Mouse (Mus musculus): ENCODE measurements around the gene Jarid2.

Gene Jarid2

DNA sequence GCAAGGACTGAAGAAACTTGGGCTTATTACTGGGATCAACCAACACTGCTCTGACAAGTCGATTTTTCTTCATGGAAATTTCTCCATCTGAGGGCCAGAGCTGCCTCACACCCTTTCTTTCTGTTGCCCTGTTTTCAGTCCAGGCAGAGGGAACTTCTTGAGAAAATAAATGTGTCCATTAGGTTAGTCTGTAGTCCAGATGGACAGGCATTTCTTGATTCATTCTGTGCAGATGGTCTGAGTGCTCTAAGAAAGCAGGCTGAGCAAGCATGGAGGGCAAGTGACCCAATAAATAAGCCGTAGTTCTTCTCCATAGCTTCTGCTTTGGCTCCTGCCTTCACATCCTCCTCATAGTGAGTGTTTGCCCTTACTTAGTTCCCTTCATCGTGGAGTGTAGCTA is 46.1 kb downstream of the Jarid2 start:
- no peak for DNase-seq (ENCODE audit: low spot score in 2 of 2)

- DNase-seq (ENCODE audit: low spot score in 2 of 2), result no peak
Observed at GRCm38 (mm10) chr13:44780506-44780905, 51.2 kb downstream of the Jarid2 start.

DNA sequence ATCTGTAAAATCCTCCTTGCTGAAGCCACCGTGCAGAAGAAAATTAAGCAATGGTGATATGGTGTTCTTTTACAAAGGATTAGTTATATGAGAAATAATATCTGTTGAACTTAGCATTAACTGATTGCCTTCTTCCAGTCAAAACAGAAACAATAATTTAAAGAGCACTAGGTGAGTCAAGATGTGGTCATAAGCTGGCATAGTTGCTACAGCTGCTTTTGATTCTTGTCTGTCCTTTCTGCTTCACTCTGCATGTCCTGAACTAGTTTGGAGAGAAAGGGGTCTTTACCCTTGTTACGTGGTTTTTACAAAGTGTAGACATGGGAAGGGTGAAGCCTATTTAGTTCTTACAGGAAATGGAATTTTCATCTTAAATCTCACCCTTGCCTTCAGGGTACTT is 51.9 kb downstream of the Jarid2 start:
- DNase-seq (ENCODE audit: low spot score in 2 of 2), result no peak

DNA sequence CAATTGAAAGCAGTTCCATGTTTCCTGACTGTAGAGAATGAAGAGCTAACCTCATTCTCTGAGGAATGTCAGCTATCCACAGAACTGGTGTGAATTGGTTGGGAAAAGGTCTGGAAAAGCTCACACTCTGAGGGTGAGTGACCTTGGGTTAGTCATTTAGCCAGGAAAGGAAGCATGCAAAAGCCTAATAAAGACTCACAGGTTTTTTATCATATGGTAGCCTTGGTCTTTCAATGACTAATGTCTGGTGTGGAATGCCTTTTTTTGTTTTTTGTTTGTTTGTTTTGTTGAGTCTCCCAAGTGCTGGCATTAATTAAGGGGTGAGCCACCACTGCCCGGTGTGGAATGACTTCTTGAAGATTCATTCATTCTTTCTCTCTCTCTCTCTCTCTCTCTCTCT is 55.3 kb downstream of the Jarid2 start:
- no peak for DNase-seq (ENCODE audit: low spot score in 2 of 2)

DNA sequence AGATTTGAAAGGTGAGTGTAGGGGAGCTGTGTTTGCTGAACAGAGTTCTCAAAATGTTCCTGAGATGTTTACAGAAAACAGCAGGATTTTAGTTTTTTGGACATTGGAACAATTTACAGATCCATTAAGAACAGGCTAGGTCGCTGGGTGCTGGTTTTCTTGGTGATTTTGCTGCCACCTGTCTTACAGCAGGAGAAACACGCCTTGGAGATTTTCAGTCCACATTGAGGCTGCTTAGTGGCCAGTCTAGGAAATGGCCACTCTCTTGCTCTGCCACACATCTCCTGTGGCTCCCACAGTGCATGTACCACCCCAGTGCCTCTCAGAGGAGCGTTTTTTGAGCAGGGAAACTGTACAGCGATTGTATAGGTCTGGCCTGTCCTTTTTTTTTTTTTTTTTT is 57.0 kb downstream of the Jarid2 start:
- peak; percentile 50 to 54 for DNase-seq (ENCODE audit: low spot score in 2 of 2)

DNA sequence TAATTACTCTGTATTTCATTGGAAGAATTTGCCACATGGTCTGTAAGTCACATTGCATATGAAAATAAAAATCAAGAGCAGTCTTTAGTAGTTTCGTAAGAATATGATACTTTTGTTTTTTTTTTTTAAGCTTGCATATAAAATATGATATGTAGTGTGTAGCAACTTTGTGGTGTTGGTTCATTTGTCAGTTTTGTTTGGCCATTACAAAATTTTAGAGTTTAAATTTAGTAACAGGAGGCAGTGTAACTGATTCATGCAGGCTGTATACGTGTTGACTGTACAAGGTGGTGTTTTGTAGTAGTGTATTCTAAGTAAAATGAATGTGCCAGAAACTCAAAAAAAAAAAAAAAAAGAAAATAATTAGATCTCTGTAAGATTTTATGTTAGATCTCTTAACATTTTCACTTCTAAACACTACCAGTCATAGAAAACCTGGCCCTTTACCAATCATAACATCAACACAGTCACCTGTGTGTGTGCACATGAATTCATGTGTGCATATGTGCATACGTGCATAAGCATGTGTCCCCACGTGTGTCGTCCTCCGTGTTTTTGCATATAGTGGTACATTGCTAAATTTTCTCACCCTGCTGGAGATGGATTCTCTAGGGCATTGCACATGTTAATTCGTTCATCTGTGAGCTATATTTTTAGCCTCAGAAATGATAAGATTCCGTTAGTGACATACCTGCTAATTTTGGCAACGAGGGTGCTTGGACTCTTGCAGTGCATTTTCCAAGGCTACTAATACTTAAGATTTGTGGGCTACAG is 59.3 kb downstream of the Jarid2 start:
- no peak for DNase-seq (ENCODE audit: low spot score in 2 of 2)

DNA sequence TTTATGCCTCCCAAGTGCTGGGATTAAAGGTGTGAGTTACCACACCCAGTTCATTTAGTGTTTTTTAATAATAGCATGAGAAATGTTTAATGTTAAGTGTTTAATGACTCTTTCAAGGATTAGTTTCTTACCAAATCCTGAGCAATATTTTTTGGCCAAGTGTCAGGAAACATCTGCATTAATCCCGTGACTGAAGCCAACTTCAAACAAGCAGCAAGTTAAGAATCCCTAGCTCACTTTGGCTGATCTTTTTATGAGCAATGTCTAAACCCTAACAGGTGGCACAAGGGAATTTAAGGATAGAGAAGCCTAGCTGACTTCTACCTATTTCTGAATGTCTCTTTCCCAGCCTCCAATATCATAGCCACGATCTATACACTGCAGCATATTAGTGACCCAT is 60.7 kb downstream of the Jarid2 start:
- DNase-seq (ENCODE audit: low spot score in 2 of 2), result no peak

GRCm38 (mm10) chr13:44792361-44792892 is 63.2 kb downstream of the Jarid2 start:
- DNase-seq (ENCODE audit: low spot score in 2 of 2), result no peak

GRCm38 (mm10) chr13:44795891-44796290 is 66.6 kb downstream of the Jarid2 start:
- peak in 1 of 2 experiments; percentile 36 for DNase-seq (ENCODE audit: low spot score in 2 of 2)

DNA sequence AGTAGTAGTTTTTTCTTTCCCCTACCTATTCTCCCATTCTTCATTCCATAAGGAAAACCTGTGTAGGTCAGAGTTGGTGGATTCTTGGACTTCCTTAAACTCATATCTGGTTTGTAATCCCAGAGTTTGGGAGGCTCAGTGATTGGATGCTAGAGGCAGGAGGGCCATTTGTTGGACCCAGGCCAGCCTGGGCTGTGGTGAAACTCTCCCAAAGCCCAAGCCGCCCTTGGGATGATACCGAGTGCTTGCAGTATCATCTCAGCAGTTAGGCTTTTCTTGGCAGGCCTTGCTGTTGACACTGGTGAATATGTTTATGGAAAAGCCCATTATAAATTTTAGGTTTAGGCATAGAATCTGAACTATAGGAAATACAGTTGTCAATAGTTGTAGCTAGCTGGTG is 67.5 kb downstream of the Jarid2 start:
- DNase-seq (ENCODE audit: low spot score in 2 of 2), result peak; percentile 33 to 34

- DNase-seq (ENCODE audit: low spot score in 2 of 2), result no peak
Observed at GRCm38 (mm10) chr13:44798280-44798679, 69.0 kb downstream of the Jarid2 start.

GRCm38 (mm10) chr13:44799166-44799565 is 69.9 kb downstream of the Jarid2 start:
- no peak for DNase-seq (ENCODE audit: low spot score in 2 of 2)

DNA sequence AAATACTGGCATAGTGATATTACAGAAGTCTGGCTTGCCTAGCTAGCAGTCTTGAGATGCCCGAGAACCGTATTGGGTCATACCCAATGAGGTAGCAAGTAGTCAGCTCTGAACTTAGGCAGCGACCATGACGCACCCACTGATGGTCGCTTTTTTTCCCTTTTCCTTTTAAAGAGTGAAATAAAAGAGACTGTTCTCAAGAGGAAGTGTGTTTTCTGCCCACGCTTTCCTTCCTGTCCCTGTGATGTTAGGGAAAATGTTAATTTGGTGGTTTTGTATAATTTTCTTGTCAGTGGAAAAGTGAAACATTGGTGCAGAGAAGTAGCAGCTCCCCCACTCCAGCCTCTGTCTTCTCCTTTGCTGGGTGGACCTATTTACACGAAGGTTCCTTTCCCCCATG is 70.8 kb downstream of the Jarid2 start:
- peak in 1 of 2 experiments; percentile 30 for DNase-seq (ENCODE audit: low spot score in 2 of 2)

GRCm38 (mm10) chr13:44804876-44805275 is 75.6 kb downstream of the Jarid2 start:
- peak; percentile 53 to 67 for DNase-seq (ENCODE audit: low spot score in 2 of 2)

DNA sequence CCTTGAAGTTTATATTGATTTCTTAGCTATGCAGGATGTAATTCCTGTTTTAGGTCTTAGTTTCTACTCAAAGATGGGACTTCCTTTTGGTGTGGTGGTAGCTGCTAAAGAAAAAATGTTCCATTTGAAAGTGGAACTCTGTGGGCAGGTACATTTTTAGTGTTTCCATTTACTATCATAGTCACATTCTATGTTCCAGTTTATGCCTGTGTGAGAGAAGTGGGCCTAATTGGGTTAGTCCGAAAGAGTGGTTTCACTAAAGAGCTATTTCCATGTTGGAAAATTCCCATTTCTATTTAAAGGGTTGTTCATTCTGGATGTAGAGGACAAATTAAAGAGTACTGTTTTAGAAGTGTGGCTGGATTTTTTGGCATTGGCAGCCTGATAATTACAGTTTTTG is 79.0 kb downstream of the Jarid2 start:
- no peak for DNase-seq (ENCODE audit: low spot score in 2 of 2)

GRCm38 (mm10) chr13:44811021-44811420 is 81.7 kb downstream of the Jarid2 start:
- no peak for DNase-seq (ENCODE audit: low spot score in 2 of 2)

DNA sequence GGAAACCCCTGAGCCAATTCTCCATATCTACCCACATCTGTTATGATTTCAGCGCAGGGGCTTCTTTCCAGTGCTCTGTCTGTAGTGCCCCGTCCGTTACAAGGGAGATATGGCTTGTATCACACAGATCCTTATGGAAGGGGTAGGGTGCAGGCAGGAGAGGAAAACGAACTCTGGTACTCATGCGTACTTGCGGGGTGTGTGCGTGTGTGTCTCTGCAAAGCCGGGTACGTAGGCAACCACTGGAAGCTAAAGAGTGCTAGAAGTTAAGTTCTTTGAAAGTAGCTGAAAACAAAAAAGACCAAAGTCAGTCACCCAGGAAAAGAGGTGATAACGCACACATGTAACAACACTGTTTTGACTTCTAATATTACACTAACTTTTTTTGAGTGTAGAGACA is 82.3 kb downstream of the Jarid2 start:
- no peak for DNase-seq (ENCODE audit: low spot score in 2 of 2)

- DNase-seq (ENCODE audit: low spot score in 2 of 2), result no peak
Observed at GRCm38 (mm10) chr13:44812381-44812780, 83.1 kb downstream of the Jarid2 start.

- peak in 1 of 2 experiments; percentile 38 for DNase-seq (ENCODE audit: low spot score in 2 of 2)
Observed at GRCm38 (mm10) chr13:44819400-44819799, 90.1 kb downstream of the Jarid2 start.

GRCm38 (mm10) chr13:44822578-44822977 is 93.3 kb downstream of the Jarid2 start:
- DNase-seq (ENCODE audit: low spot score in 2 of 2), result no peak

GRCm38 (mm10) chr13:44828903-44829302 is 99.6 kb downstream of the Jarid2 start:
- no peak for DNase-seq (ENCODE audit: low spot score in 2 of 2)

DNA sequence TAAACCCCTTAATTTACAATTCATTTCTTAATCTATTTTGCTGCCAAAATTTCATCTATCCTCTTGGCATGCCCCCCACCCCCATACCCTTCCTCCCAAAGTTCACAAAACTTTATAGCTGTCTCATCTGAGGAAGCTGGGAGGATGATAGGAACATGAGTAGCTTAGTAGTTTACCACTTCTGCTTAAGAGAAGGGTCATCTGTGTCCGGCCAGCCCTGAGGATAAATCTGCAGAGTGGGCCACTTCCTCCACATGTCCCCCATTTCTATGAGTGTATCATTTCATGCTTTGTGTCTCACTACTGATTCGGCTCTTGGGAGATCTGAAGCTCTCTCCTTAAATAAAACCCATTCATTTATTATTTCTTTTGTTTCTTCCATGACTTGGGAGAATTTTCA is 102.8 kb downstream of the Jarid2 start:
- no peak for DNase-seq (ENCODE audit: low spot score in 2 of 2)

GRCm38 (mm10) chr13:44832866-44833265 is 103.6 kb downstream of the Jarid2 start:
- DNase-seq (ENCODE audit: low spot score in 2 of 2), result no peak

DNA sequence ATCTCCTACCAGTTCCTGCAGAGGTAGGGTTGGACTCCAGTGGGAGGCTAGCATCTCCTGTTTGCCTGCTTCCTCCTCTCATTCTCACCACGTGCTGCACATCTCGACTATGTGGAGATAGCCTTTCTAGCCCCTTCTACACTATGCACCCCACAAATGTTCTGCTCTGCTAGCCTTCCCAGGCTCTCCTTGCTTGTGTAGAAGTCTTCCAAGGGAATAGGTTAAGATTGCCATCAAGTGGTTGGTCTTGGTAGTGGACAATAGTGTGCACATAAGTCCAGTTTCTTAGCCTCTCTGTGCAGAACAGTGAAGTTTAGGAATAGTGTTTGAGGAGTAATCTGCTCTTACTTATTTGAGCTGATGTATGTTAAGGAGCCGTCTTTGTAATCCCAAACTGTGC is 104.1 kb downstream of the Jarid2 start:
- peak; percentile 41 to 44 for DNase-seq (ENCODE audit: low spot score in 2 of 2)

Data from right cerebral cortex, postnatal 10 days (tissue).